Mouse (Mus musculus) limb, embryonic 14.5 days (tissue): Measurements from ENCODE around the gene Cdhr2. TPM values are rescaled to one million over a fixed set of nuclear protein-coding genes. Genes with fewer than 3 reads are reported as not detected.

Experiments used
- ATAC-seq: fragments of 200-750 bp; cut with Nextera tagmentation; 2 replicates; pipeline ENCODE4 v1.8.0; 2017; ENCODE audit warnings: low read depth, moderate number of reproducible peaks, moderate TSS enrichment; ENCODE audit not compliant: low FRiP score
- DNase-seq: peaks from one replicate; pipeline ENCODE4 v3.0.0-alpha.2; 2015; ENCODE audit warnings: low spot score
- H3K27ac ChIP-seq: fragments of 300-500 bp; sonication (generic); replicated peaks from 2 replicates; pipeline ENCODE4 v1.5.1; 2014; ENCODE audit warnings: low read depth, mild to moderate bottlenecking, low read length, moderate library complexity, mixed read lengths
- H3K27me3 ChIP-seq: fragments of 300-500 bp; sonication (generic); 2 replicates; pipeline ENCODE4 v1.6.1; 2014; ENCODE audit warnings: low read length, mixed read lengths; ENCODE audit not compliant: control insufficient read depth, insufficient read depth
- H3K36me3 ChIP-seq: fragments of 300-500 bp; sonication (generic); 2 replicates; pipeline ENCODE4 v1.6.1; 2014; ENCODE audit warnings: mild to moderate bottlenecking, low read length, moderate library complexity, mixed read lengths; ENCODE audit not compliant: control insufficient read depth, insufficient read depth
- H3K4me1 ChIP-seq: fragments of 300-500 bp; sonication (generic); 2 replicates; pipeline ENCODE4 v1.6.1; 2014; ENCODE audit warnings: antibody characterized with exemption, low read length, mixed read lengths; ENCODE audit not compliant: control insufficient read depth, insufficient read depth
- H3K4me2 ChIP-seq: fragments of 300-500 bp; sonication (generic); replicated peaks from 2 replicates; pipeline ENCODE4 v1.6.1; 2014; ENCODE audit warnings: low read depth, mild to moderate bottlenecking, low read length, moderate library complexity; ENCODE audit not compliant: severe bottlenecking
- H3K4me3 ChIP-seq: fragments of 300-500 bp; sonication (generic); replicated peaks from 2 replicates; pipeline ENCODE4 v1.5.1; 2014; ENCODE audit warnings: low read length
- H3K9ac ChIP-seq: fragments of 300-500 bp; sonication (generic); 2 replicates; pipeline ENCODE4 v1.6.1; 2014; ENCODE audit warnings: mild to moderate bottlenecking, low read depth, low read length, moderate library complexity; ENCODE audit not compliant: severe bottlenecking
- H3K9me3 ChIP-seq: fragments of 300-500 bp; sonication (generic); 2 replicates; pipeline ENCODE4 v1.6.1; 2016; ENCODE audit warnings: low read length; ENCODE audit not compliant: control insufficient read depth
- POLR2A ChIP-seq: fragments of 200-500 bp; IDR thresholded peaks from 2 replicates; pipeline ENCODE4 v1.8.0; 2012; ENCODE audit warnings: inconsistent platforms, mild to moderate bottlenecking, moderate library complexity, borderline replicate concordance; ENCODE audit not compliant: insufficient read depth, insufficient read length; ENCODE audit errors: extremely low read depth
- WGBS: fragments of 180-500 bp; shearing (Covaris S2); extraction: QIAGEN DNeasy Blood & Tissue Kit; methylation state at CpG from one replicate; pipeline ENCODE4 v1.1.7; 2014; 5-methylcytosine and 5-hydroxymethylcytosine counted together
- polyA plus RNA-seq, 2 experiments: library from polyadenylated mRNA; depleted of rRNA in 1 of 2; stranded (reverse) in 1 of 2; unstranded in 1 of 2; fragments of >200 nt; fragmentation: Nextera tagmentation in 1 of 2; extraction: Ambion mirVana in 1 of 2; gene quantifications; 2 replicates each; pipeline versions ENCODE4 v1.2.1 to v1.2.3; 2012 to 2014

Gene Cdhr2
- polyA plus RNA-seq, 2 experiments = 0.06 TPM

DNA sequence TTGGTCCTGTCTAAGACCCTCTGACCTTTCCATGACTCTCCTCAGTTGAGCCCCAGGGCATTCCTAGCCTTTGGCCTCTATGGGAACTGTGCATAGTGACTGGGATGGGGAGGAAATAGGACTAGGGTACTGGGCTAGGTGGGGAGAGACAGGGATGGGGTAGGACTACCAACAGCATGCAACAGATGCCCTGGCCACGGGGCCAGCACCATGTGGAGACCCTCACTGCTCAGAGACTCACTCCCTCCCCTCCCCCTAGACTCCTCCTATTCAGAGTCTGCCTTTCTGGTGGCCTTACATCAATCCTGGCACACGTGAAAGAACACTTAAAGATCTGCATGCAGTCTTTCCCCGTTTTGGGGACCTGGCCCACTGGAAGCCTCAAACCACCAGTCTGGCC is 35.7 kb downstream of the Cdhr2 start:
- no peaks in the 10 kb centered on the region for H3K9me3 ChIP-seq
- 22% methylated on average over 2 of the region's 3 CpGs for WGBS
- ATAC-seq (no peak), DNase-seq (no peak)
- H3K4me1 ChIP-seq = peaks cover 2% of the 10 kb centered on the region; the same call in 1 of the 2 replicates
- H3K36me3 ChIP-seq = no peaks in the 10 kb centered on the region
- H3K4me3 ChIP-seq = peak overlapping the region; percentile 44
- peaks cover 47% of the 10 kb centered on the region for H3K27me3 ChIP-seq
- no peak for TF ChIP-seq POLR2A
- H3K9ac ChIP-seq = no peak overlapping the region
- no peak overlapping the region for H3K4me2 ChIP-seq
- no peak overlapping the region for H3K27ac ChIP-seq

DNA sequence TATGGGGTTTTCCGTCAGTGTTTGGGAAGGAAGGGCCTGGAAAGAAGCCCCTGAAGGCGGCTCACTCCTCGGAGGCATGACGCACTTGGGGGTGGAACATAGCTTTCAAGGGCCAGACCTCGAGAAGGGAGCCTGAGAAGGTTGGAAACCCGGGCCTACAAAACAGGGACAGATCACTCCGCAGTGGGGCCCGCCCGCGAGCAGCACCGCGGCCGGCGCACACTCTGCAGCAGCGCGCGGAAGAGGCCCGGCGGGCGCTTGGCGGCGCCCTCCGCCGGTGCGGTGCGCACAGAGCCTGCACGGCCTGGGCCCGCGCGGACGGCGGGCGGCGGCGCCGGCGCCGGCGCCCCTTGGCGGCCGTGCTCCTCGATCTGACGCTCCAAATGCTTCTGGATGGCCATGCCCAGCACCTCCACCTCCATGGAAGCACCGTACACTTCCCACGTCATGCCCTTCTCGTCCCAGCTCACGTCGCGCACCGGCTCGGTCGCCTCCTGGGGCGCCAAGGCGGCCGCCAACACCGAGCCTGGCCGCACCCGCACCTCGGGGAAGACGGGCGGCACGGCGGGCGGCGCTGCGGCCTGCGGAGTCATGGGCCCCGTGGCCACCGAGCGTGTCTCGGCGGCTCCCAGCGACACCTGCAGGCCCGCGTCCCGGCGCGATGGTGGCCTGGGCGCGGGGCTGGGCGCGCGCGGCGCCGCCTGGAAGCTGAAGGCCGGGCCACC is 36.4 kb downstream of the Cdhr2 start:
- peak overlapping the region; percentile 16; the same call in 1 of the 2 replicates for H3K9ac ChIP-seq
- peak overlapping the region; percentile 57 for H3K4me2 ChIP-seq
- no peak for TF ChIP-seq POLR2A
- no peak; the same call in 1 of the 2 replicates for ATAC-seq
- peak overlapping the region; percentile 44 for H3K4me3 ChIP-seq
- H3K36me3 ChIP-seq = no peaks in the 10 kb centered on the region
- H3K4me1 ChIP-seq = peaks cover 2% of the 10 kb centered on the region; the same call in 1 of the 2 replicates
- H3K27ac ChIP-seq = no peak overlapping the region
- DNase-seq = peak; percentile 23
- 0% methylated on average over 34 of the region's 87 CpGs for WGBS
- H3K9me3 ChIP-seq = no peaks in the 10 kb centered on the region
- peaks cover 47% of the 10 kb centered on the region for H3K27me3 ChIP-seq

DNA sequence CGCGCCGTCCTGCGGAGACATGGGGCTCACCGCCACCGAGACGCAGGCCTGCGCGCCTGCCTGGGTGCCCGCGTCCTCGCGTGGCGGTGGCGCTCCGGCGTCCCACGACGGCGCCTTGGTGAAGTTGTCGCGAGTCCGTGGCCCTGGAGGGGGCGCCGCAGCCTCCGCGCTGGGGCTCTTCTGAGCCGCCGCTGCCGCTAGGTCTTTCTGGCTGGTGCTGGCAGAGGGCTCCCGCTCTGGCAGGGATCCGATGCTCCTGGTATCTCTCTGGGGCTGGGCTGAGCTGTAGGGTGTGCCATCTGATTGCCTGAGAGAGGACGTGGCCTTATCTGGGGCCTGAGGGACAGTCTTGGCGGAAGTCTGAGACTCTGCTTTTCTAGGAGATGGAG is 36.9 kb downstream of the Cdhr2 start:
- H3K9me3 ChIP-seq = no peaks in the 10 kb centered on the region
- H3K9ac ChIP-seq = no peak overlapping the region; the same call in 1 of the 2 replicates
- H3K27ac ChIP-seq = no peak overlapping the region
- no peak for TF ChIP-seq POLR2A
- no peaks in the 10 kb centered on the region for H3K36me3 ChIP-seq
- peak overlapping the region; percentile 44 for H3K4me3 ChIP-seq
- no peak for DNase-seq
- no peak for ATAC-seq
- 14% methylated on average over 14 of the region's 34 CpGs for WGBS
- H3K4me1 ChIP-seq = peaks cover 2% of the 10 kb centered on the region; the same call in 1 of the 2 replicates
- peak overlapping the region; percentile 57 for H3K4me2 ChIP-seq
- peaks cover 47% of the 10 kb centered on the region for H3K27me3 ChIP-seq

DNA sequence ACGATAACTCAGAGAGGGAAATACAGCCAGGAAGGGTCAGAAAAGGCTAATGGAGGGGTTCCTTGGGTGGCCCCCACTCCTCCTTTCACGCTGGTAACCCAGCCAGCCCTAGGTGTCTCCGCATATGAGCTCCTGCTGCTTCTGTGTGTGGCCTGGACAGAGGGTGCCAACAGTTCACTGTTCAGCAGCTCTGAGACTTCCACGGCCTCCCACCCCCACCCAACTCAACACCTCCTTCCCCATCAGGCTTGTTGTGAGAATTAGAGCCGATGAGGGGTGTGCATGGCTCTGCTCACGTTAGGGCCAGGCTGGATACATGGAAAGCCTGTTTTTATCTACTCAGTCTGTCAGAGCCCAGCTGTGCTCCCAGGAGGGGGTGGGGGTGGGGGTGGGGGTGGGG is 44.8 kb downstream of the Cdhr2 start:
- no peaks in the 10 kb centered on the region for H3K36me3 ChIP-seq
- TF ChIP-seq POLR2A = no peak
- H3K4me1 ChIP-seq = peaks cover 4% of the 10 kb centered on the region; the same call in 1 of the 2 replicates
- H3K9me3 ChIP-seq = no peaks in the 10 kb centered on the region
- no peak for DNase-seq
- no peak overlapping the region for H3K4me2 ChIP-seq
- H3K4me3 ChIP-seq = no peak overlapping the region
- H3K9ac ChIP-seq = no peak overlapping the region
- WGBS = 45% methylated on average over 6 of the region's 6 CpGs
- no peak for ATAC-seq
- peaks cover 26% of the 10 kb centered on the region for H3K27me3 ChIP-seq
- no peak overlapping the region for H3K27ac ChIP-seq

DNA sequence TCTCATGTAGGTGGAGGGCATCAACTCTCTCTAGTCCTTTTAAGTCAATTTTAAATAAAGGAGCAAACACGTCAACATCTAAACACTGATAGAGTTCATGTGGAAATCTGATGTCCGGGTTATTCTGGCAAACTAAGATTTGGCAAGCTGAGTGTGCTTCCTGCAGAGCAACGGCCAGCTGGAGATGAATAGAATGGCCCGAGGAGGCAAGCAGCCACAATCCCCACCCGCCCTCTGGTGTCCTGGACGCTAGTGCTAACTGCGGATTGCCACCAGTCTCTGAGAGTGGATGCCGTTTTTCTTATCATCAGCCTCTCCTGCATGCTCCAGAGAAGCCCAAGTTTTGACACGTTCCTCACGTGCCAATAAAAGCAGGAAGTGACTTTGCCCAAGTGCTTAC is 45.6 kb downstream of the Cdhr2 start:
- WGBS = 57% methylated on average over 10 of the region's 10 CpGs
- Histone ChIP-seq H3K27ac (no peak overlapping the region), H3K9ac (no peak overlapping the region), H3K36me3 (no peaks in the 10 kb centered on the region), H3K4me1 (peaks cover 4% of the 10 kb centered on the region; the same call in 1 of the 2 replicates), H3K4me3 (no peak overlapping the region), H3K4me2 (no peak overlapping the region), H3K9me3 (no peaks in the 10 kb centered on the region), H3K27me3 (peaks cover 26% of the 10 kb centered on the region)
- TF ChIP-seq POLR2A = no peak
- DNase-seq (no peak), ATAC-seq (no peak)

DNA sequence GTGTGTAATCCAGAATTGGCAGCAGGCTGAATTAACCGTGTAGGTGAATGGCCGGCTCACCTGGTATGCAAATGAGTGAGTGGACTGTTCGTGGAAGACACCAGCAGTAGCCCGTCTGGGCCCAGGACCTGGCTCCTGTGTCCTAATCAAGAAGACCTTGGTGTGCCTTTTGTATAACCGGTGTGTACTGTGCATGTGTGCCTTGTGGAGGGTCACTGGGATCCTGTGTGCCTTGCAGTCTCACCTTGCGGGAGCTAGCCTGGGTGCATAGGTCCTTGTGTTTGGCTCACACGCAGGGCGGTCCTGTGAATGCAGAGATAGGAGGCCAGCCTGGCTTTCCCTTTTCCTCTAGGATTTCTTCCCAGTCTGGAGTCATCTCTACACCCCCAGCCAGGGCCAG is 46.9 kb downstream of the Cdhr2 start:
- ATAC-seq = no peak
- TF ChIP-seq POLR2A = no peak
- no peaks in the 10 kb centered on the region for H3K36me3 ChIP-seq
- no peak overlapping the region for H3K9ac ChIP-seq
- H3K27ac ChIP-seq = no peak overlapping the region
- H3K4me1 ChIP-seq = peaks cover 4% of the 10 kb centered on the region; the same call in 1 of the 2 replicates
- no peak for DNase-seq
- 81% methylated on average over 8 of the region's 8 CpGs for WGBS
- peaks cover 26% of the 10 kb centered on the region for H3K27me3 ChIP-seq
- H3K9me3 ChIP-seq = no peaks in the 10 kb centered on the region
- H3K4me2 ChIP-seq = no peak overlapping the region
- H3K4me3 ChIP-seq = no peak overlapping the region
